Mouse (Mus musculus) urinary bladder, adult 2 months (tissue): ENCODE measurements around the gene Wnt10a. TPM values are rescaled to one million over a fixed set of nuclear protein-coding genes. Genes with fewer than 3 reads are reported as not detected.

Source experiments
- DNase-seq: peaks from one replicate; pipeline ENCODE4 v3.0.0; 2022; ENCODE audit warnings: low spot score
- polyA plus RNA-seq: library from polyadenylated mRNA; depleted of rRNA; stranded (reverse); fragments of >200 nt; gene quantifications from 2 replicates; pipeline ENCODE4 v1.2.3, GENCODE M21; 2012; rRNA removed

Wnt10a gene
- polyA plus RNA-seq: 0.94 and 1.4 TPM in 2 replicates

GRCm38 (mm10) chr1:74791249-74791648 is at the start of gene Wnt10a:
Gene Wnt10a, plus strand, starts transcription at chr1:74791516.
- DNase-seq: no peak

GRCm38 (mm10) chr1:74747335-74747734 is 44.0 kb upstream of the Wnt10a start:
- DNase-seq: no peak

GRCm38 (mm10) chr1:74748643-74749271 is 42.6 kb upstream of the Wnt10a start, which contains the start of gene Prkag3:
Gene Prkag3, minus strand, starts transcription at chr1:74749221.
- DNase-seq: no peak

GRCm38 (mm10) chr1:74749301-74749700 is 42.0 kb upstream of the Wnt10a start:
- DNase-seq: no peak

GRCm38 (mm10) chr1:74750683-74751082 is 40.6 kb upstream of the Wnt10a start:
- no peak for DNase-seq

- no peak for DNase-seq
Observed at GRCm38 (mm10) chr1:74752150-74752549, 39.2 kb upstream of the Wnt10a start.

- DNase-seq: no peak
Observed at GRCm38 (mm10) chr1:74752833-74753232, 38.5 kb upstream of the Wnt10a start.

- DNase-seq: no peak
Observed at GRCm38 (mm10) chr1:74753266-74753974, 37.9 kb upstream of the Wnt10a start.

GRCm38 (mm10) chr1:74754175-74754785 is 37.0 kb upstream of the Wnt10a start:
- no peak for DNase-seq

GRCm38 (mm10) chr1:74759773-74760172 is 31.5 kb upstream of the Wnt10a start:
- DNase-seq: no peak

- DNase-seq: no peak
Observed at GRCm38 (mm10) chr1:74763081-74763480, 28.2 kb upstream of the Wnt10a start.

GRCm38 (mm10) chr1:74770727-74771466 is 20.4 kb upstream of the Wnt10a start:
- DNase-seq: no peak

- DNase-seq: no peak
Observed at GRCm38 (mm10) chr1:74771467-74771844, 19.9 kb upstream of the Wnt10a start.

GRCm38 (mm10) chr1:74771845-74771930 is 19.6 kb upstream of the Wnt10a start, which contains the start of gene Wnt6:
Gene Wnt6, plus strand, starts transcription at chr1:74771892.
- DNase-seq: no peak

GRCm38 (mm10) chr1:74771931-74772620 is 19.2 kb upstream of the Wnt10a start:
- no peak for DNase-seq

GRCm38 (mm10) chr1:74773136-74773535 is 18.2 kb upstream of the Wnt10a start:
- DNase-seq: no peak

GRCm38 (mm10) chr1:74774062-74774461 is 17.3 kb upstream of the Wnt10a start:
- no peak for DNase-seq

- DNase-seq: no peak
Observed at GRCm38 (mm10) chr1:74775816-74776215, 15.5 kb upstream of the Wnt10a start.

- DNase-seq: no peak
Observed at GRCm38 (mm10) chr1:74778934-74779486, 12.3 kb upstream of the Wnt10a start.

- no peak for DNase-seq
Observed at GRCm38 (mm10) chr1:74782045-74782444, 9.3 kb upstream of the Wnt10a start.

- no peak for DNase-seq
Observed at GRCm38 (mm10) chr1:74783554-74783953, 7.8 kb upstream of the Wnt10a start.
